Mouse (Mus musculus): ENCODE measurements around the gene Tubg1.

GRCm38 (mm10) chr11:101143338-101144225 lies 23.8 kb downstream of the Tubg1 start:
- no peak for TF ChIP-seq POLR2AphosphoS2 (IDR thresholded peaks at IDR 0.05; ENCODE audit: insufficient read length, low read depth)
- TF ChIP-seq CEBPB (IDR thresholded peaks at IDR 0.05; ENCODE audit: insufficient read depth, poor library complexity, severe bottlenecking), result no peak
- TF ChIP-seq TCF3 (IDR thresholded peaks at IDR 0.05; ENCODE audit: insufficient read length, low read depth), result no peak
- TF ChIP-seq MAX (IDR thresholded peaks at IDR 0.05; ENCODE audit: low read depth), result no peak
- TF ChIP-seq POLR2A (IDR thresholded peaks at IDR 0.05; ENCODE audit: insufficient read length, low read depth), result no peak
- no peak for TF ChIP-seq MYOG (IDR thresholded peaks at IDR 0.05; ENCODE audit: control insufficient read depth in 1 of 3, insufficient read depth in 1 of 3, insufficient read length in 2 of 3, low read depth in 2 of 3)
- TF ChIP-seq TCF12 (IDR thresholded peaks at IDR 0.05; ENCODE audit: insufficient read depth, poor library complexity, severe bottlenecking), result no peak
- TF ChIP-seq E2F4 (IDR thresholded peaks at IDR 0.05; ENCODE audit: insufficient read depth), result no peak
